Mouse (Mus musculus) forelimb bud, embryonic 11.5 days (tissue): ENCODE measurements around the gene Slc48a1.

Source experiments
- DNase-seq: peaks from one replicate; pipeline ENCODE4 v3.0.0-alpha.2; 2012; ENCODE audit warnings: low read depth, low spot score

Gene Slc48a1

DNA sequence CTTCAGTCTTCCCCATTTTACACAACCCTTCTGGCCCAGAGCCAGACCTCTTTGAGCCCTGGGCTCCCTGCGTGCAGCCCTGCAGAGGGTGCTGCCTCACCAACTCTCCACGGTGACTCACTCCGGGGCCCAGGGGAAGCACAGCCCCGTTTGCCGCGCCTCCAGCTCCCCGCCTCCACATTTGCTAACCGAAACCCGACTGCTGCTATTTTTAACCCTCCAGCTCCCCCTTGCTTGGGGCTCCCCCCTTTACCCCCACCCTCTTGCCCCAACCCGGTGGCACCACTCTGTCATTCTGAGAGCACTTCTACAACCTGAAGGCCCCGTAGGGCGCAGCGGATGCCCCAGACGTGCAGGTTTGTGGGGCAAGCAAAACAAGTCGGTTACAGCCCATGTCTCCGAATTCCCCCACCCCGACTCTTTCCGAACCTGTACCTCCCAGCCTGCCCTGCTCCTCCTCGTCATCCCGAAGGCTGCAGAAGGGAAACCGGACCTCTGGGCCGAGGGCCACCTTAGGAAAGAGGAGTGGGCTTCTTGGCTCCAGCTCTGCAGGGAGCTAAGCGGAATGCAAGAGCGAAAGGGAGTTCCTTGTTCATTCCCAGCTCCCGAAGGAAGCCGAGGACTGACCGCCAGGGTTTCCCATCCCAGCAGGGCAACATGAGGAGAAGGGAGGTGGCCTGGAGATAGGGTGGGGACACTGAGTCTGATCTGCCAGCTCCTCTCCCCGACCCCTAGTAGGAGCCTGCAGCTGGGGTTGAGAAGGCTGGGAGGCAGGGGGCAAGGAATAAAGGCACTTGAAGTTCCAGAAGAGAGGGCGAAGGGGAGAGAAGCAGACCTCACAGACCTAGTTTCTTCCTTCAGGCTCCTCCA lies 47.0 kb downstream of the Slc48a1 start:
- DNase-seq = no peak

DNA sequence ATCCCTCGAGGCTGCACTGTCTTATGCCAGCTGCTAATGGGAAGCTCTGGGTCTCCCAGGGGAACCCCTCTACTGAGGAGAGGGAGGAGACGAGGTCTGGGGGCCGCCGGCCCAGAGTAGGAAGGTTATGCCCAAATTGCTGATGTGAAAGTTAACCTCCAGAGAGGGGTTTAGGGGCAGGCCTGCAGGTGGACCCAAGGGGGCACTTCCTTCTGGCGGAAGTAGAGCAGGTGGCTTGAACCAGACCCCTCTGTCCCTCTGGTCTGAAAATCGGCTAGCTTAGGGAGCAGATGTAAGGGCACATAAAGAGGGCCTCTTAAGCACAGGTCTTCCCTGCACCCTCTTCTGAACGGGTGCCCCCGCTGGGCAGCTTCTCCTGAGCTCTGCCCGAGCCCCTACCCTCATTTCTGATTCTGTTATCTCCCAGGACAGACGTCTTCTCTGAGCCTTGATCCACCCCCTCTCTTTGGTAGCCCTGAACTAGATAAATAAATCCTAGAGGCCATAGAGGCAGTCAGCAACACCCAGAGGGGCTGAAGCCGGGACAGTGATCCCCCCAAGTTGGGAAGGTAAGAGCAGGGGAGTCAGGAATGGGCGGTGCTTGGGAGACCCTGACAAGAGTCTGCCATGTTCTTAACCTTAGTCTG lies 47.7 kb downstream of the Slc48a1 start:
- no peak for DNase-seq

DNA sequence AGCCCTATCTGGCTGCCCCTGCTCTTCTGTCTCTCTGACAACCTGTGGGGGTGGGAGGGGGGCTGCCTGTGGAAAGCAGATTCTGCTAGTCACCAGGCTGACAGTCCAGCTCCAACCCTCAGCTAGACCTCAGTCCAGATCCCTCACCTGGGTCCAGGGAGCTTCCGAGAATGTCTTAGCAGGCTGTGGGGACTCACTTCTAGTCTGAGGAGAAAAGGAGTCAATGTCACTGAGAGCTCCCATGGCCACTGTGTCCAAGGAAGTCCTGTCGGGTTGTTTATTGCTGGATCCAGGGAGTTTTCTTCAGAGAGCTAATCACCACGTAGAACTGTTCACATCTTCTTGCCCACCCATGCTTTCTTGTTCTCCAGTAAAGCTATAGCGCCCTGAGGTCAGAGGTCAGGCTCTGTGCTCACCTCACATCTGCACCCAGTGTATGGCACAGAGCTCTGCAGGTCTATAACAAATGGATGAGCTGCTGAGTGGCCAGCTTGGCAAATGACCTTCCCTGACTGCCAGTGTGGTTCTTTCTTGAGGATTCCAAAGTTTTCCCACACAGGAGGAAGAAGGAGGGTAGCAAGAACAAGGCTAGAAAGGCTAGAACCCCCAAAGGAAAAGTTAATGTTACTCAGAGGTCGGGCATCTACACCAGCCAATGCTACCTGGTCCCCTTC lies 48.4 kb downstream of the Slc48a1 start:
- no peak for DNase-seq

DNA sequence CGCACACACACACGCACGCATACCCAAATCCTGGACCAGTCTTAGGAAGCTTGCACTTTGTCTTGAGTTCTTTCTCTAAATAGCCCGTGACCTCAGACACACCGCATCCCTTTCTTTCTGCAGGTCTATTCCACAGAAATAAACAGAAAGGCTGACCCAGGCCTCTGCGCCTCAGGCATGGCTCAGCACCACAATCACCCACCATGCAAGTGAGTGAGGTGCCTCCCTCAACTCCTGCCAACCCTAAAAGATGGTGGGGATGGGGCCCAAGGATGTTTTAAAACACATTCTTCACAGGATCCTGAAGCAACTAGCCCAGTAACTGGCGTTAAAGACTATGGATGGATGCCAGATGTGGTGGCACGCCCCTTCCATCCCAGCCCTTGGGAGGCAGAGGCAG lies 49.1 kb downstream of the Slc48a1 start:
- no peak for DNase-seq

DNA sequence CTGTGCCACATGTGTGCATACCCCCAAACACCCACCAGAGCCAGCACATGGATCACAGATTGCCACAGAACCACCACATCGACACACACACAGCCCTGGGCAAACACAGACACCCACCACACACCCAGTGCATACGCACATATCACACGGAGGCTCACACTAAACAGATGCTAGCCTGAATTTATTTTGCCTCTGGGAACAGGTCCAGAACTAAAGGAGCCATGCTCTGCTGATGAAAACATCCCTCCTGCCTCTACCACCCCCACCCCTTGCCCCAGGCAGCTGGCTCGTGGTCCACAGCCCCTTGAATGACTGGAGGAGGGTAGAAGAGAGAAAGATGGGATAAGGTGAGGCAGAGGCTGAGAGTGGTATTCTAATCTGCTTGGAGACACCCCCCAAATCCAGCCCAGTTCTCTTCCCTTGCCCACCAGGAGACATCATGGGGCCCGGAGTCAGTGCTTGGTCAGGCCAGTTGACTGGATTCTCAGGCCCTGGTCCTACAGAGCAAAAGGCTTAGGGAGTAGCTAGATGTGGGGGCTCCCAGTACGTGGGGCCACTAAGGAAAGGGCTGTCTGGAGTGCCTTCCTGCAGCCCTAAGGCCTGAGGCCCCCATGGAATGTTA lies 50.0 kb downstream of the Slc48a1 start:
- DNase-seq = no peak

DNA sequence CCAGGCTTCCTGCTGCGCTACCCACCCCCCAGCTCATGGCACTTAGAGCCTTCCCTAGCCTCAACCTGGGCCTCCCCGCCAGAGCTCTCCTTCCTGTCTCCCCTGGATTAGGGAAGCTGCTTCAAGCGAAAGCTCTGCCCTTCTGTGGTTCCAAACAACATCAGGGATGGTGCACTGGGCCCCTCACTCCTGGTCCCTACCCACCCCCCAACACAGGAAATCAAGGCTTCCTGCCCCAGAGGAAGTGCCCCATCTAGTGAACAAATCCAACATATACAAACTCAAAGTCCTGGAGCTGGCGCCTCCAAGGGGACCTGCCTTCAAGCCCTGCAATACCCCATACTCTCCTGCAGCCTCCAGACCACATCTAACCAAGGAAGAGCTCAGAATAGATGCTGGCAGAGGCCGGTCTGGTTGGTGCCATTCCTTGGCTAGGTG lies 50.6 kb downstream of the Slc48a1 start:
- DNase-seq = no peak

DNA sequence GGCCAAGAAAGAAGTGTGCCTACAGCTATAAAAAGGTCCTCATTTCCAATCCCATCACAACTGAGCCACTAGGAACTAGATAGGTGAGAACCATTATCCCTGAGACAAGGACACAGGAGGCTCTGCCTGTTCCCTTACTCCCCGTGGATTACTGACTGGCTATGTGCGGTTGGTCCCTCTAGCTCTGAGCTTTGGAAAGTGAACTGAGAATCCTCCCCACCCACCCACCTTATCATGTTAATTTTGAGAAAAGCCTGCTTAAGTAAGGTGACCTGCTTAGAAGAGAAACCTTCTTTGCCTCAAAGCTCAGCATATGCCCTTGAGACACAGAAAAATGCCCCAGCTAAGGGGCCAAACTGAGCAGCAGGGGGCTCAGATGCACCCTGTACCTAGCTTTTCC lies 51.1 kb downstream of the Slc48a1 start:
- DNase-seq = no peak

DNA sequence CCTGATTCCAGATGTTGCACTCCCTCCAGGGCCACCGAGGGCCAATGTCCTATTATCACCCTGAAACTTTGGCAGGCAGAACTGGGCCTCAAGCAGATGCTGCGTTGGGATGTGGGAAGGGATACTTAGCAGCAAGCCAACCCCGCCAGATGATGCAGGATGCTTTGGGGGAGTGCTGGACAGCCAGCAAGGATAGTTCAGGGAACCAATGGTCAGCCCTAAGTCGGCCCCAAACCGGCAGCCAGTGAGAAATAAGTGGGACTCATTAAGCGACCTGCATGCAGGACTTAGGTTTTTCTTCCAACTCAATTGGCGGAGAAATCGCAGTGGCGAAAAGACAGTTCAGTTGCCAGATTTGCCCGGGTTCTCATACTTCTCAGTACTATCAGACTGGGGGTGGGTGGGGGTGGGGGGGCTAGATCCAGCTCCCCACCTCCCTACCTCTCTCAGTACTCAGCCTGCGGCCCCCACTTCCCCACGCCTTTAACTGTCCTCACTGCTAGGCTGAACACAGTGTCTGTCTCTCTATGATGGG lies 52.0 kb downstream of the Slc48a1 start:
- DNase-seq = no peak

DNA sequence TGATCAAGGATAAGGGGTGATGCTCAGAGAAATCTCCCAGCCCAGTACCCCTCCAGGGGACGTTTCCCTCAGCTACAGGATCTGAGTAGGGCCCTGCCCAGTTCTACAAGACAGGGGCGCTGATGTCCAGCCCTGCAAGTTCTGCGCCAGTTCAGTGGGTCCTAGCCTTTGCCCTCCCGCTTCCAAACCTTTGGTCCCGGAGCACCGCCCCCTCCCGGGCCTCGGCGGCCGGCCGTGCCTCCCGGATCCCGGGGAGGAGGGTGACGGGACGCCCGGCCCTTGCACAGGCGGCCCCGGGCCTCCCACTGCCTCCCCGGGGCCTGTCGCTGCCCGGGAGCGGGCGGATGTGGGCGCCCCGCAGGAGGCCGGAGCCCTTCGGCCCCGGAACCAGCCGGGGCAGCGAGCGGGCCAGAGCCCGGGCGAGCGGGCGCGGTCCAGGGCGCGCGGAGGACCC lies 52.5 kb downstream of the Slc48a1 start:
- DNase-seq = no peak

DNA sequence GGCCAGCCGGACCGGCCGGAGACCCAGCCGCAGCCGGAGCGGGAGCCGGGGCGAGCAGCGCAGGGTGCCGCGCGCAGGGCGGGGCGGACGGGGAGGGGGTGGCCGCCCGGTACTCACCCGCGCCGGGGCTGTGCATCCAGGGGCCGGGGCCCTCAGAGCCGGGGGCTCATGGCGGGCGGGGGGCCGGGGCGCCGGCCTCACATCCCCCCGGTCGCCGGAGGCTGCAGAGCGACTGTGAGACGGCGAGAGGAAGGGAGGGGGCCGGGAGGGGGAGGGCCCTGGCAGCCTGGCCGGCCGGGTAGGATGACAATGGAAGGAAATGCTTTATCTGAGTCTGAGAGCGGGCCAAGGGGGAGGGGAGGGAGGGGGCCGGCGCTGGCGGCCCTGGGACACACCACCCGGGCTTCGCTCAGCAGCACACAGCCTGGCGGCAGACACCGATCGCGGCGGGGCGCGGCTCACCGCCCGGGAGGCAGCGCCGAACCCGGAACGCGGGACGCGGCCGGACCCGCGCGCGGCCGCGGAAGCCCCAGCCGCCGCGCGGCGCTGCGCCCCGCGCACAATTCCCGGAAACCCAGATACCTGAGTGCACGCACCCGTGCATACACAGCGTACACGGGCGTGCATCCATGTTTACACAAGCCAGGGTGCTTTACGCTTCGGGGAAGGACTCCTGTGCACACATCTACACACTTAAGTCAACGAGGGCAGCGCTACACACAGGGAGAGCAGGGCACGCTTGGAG lies 53.1 kb downstream of the Slc48a1 start:
- DNase-seq = peak; percentile 65

DNA sequence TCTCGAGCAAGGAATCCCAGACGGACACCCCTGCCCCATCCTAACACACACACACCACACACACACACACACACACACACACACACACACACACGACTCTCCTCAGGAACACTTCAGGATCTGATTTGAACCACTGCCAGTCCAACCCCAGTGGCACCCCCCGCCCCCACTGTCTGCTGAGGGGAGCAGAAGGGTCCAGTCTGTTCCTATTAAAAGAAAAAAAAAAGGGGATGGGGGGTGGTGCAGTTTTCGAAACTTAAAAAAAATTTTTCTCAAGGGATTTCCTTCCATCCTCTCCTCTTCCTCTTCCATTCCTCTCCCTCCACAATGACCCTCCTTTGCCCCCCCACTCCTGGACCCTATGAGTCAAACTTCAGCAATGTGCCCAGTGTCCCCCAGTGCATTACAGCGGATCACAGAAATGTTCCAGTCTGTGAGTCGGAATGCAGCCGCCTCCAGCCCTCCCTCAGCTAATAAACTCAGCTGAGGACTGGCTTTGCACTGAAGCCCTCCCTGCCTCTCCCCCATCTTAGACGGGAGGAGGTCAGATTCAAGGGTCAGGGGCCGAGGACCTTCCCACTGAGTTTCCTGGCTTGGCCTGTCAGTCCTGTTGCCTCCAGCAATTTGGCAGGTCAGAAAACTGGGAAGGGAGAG lies 53.8 kb downstream of the Slc48a1 start:
- no peak for DNase-seq

DNA sequence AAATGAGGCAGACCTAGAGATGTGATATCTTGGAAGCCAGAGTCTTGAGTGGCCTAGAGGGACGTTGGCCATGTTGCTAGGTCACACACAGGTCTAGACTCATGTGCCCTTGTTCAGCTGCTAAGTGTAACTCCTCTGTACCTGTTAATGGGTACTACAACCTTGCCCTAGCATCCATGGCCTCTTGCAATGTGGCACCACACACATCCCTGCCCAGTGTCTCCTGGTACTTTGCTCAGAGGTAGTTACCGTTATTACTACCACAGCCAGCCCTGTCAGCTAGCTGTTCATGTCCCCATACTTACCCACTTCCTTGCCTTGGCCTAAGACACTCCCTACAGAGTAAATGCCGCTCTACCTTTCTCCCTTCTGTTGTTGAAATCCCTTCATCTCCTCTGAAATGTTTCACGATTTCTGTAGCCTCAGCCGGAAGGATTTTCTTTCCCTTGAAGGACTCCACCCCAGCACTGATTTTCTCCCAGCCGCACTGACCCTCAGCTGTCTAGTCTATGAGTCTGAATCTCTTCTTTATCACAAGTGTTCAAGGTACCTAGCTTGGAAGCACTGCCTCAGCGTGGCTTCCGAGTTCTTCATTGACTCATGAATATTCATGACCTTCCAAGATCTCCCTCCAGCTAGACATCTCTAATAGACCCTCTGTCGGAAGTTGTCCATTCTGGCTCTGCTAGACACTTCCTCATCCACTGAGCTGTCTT lies 54.6 kb downstream of the Slc48a1 start:
- no peak for DNase-seq

DNA sequence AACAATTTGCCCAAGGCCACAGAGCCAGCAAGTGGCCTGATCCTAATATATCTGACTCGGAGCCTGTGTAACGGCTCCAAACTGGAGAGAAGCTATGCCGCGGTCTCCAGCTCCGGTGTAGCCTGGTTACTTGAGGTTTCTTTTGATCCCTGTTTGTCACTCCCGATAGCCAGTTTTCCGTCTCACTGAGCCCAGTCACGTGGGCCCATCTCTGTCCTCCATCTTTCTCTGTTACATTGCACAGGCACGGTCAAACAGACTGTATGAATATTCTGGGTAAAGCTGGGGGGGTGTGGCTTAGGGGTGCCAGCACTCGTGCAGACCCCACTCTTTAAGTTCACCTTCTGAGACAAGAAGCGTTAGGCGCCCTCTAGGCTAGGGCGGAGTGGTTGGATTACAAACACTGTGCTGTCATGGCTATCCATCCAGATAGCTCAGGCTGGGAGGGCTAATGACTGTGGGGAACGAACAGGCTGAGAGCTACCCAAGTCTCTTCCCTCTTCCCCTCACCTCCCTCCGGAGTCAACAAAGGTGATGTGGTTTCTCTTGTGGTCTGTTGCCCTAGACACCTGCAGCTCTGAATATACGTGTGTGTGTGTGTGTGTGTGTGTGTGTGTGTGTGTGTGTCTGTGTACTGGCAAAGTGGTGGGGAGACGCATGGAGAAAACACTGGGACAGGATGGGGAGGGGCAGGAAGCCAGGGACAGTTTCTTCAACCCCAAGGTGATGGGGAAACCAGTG lies 58.0 kb downstream of the Slc48a1 start:
- DNase-seq = no peak

DNA sequence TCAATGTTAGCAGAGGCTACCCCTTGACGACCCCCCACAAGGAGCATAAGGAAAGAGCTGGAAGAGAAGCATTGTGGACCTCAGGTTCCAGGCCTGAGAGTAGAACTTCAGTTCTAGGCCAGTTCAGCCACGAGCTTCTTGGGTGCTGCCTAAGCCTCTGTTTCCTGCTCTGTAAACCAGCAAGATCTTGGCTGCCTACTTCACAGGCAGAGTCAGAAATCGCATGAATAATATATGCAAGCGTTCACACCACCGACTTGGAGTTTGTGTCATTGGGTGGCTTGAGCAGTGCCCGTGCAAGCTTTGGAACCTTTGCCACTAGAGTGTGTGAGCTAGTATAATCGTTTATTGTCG lies 58.6 kb downstream of the Slc48a1 start:
- DNase-seq = no peak

DNA sequence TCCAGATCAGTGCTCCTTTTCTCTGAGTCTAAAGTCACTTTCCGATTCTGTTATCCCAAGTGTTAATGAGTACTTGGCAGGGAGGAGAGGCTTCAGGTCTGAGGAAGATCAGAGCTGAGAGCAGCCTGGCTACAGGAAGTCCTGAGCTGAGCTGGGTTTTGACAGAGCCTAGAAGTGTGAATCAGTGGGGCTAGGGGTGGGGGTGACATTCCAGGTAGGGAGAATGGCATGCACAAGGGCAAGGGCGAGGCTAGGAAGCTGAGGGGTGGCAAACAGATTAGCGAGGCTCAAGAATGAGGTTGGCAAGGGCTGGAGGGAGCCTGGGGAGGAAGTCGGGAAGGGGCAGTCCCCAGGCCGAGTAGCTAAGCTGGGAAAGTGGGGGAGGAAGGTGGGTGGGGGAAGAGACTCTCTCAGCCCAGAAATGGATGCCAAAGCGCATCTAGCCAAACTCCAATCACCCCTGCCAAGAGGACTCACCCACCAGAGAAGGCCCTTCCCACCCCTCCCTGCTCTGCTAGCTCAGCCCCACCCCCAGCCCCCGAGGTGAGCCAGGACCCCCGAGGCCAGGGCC lies 59.3 kb downstream of the Slc48a1 start:
- no peak for DNase-seq

DNA sequence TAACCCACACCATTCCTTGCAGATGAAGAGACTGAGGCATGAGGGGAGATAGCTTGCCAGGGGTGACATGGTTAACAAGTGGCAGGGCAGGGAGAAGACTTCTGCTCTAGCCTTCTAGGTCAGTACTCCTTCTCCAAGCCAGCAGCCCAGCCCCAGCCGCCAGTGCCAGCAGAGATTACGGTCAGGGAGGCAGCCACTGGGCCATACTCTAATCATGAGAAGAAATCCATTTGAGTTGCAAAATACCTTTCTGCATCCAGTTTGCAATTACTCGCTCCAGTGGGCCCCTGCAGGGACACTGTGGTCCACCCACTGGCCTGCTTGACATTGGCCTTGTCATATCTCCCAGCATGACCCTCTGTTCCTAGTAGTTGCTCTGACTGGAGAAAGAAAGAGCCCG lies 60.1 kb downstream of the Slc48a1 start:
- no peak for DNase-seq

DNA sequence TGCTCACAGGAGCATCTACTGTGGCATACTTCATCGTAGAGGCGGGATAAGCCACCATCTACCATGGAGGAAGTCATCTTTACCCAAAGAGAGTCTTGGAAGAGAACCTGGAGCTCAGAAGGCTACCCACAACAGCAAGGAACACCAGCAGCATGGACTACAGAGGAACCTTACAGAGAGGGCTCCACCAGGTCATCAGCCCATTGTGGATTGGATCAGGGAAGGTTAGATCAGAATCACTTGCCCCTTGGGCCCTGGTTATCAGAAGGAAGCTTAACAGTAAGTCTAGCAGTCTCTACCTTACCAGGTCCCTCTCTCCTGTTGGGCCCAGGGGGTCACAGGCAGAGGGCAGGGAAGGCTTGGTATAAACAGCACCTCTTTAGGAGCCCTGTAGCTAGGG lies 60.7 kb downstream of the Slc48a1 start:
- DNase-seq = no peak

DNA sequence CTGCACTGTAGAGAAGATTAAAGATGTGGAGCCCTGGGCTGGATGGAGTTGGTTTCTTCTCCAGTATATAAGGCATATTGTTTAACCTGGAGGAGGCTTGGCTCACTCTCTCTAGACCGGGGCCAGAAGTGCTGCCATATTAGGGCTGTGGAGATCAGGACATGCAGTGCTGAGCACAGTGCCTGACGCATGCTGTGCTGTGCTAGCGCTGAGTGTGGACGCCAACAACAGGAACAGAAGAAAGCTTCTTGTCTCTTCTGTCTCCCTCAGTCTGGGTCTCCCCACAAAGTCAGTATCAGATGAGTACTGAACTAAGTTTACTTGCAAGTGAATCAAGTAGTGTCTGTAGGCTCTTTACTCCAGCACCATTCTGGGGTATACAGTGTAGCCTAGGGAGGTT lies 61.2 kb downstream of the Slc48a1 start:
- no peak for DNase-seq

DNA sequence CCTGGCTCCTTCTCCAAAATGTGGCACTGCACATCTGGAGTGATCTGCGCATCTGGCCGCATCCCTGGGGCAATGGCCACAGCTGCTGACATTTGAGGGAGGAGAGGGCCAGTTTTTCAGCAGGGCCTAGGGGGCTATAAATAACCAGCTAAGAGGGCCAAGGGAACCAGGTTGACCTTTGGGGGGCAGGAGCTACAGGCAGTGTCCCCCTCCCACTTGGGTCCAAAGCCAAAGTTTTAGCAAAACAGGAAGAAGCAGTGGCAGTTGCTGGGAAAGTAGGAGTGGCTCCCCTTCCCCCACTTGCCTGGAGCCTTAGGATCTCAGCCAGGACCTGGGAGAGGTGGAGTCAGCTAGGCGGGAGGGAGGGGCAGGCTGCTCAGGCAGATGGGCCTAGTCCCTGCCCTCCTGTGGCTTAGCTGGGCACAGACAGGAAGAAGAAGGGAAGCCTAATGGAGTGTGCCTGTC lies 61.7 kb downstream of the Slc48a1 start:
- no peak for DNase-seq
